Mouse (Mus musculus) T-helper 1 cell (primary cell): ENCODE results near the gene Fth1.

Source experiments
- in situ Hi-C: fragments of 300-600 bp; cut with MboI, MseI; formaldehyde crosslinking; loops from one replicate; pipeline ENCODE4 v1.15.1; 2025; ENCODE audit warnings: high pct_unique_total_duplicates

The Fth1 gene

GRCm38 (mm10) chr19:9964205-9964916 lies 16.0 kb upstream of the Fth1 start:
- in situ Hi-C loops: no loop called here

- in situ Hi-C loops: no loop called here
Observed at GRCm38 (mm10) chr19:9966096-9966867, 14.1 kb upstream of the Fth1 start.

- in situ Hi-C loops: no loop called here
Observed at GRCm38 (mm10) chr19:9968081-9968787, 12.2 kb upstream of the Fth1 start.

- in situ Hi-C loops: loop anchor here (5.0 kb wide), 1 partner anchor 48 kb away; no protein-coding TSS in a partner anchor
Observed at GRCm38 (mm10) chr19:9974853-9975252, 5.5 kb upstream of the Fth1 start.

- in situ Hi-C loops: no loop called here
Observed at GRCm38 (mm10) chr19:9977085-9977484, 3.3 kb upstream of the Fth1 start.

- in situ Hi-C loops: no loop called here
Observed at GRCm38 (mm10) chr19:9978431-9978951, 1.9 kb upstream of the Fth1 start.

- in situ Hi-C loops: no loop called here
Observed at GRCm38 (mm10) chr19:9979156-9979555, 1.2 kb upstream of the Fth1 start.

GRCm38 (mm10) chr19:9981621-9982020 lies 1.2 kb downstream of the Fth1 start:
- in situ Hi-C loops: no loop called here

- in situ Hi-C loops: no loop called here
Observed at GRCm38 (mm10) chr19:9982151-9982851, 1.9 kb downstream of the Fth1 start.

- in situ Hi-C loops: no loop called here
Observed at GRCm38 (mm10) chr19:9982852-9983542, 2.6 kb downstream of the Fth1 start.

- in situ Hi-C loops: no loop called here
Observed at GRCm38 (mm10) chr19:9984111-9985055, 4.0 kb downstream of the Fth1 start.

GRCm38 (mm10) chr19:9985190-9985899 lies 4.9 kb downstream of the Fth1 start:
- in situ Hi-C loops: no loop called here

- in situ Hi-C loops: no loop called here
Observed at GRCm38 (mm10) chr19:9985900-9986421, 5.6 kb downstream of the Fth1 start.

- in situ Hi-C loops: no loop called here
Observed at GRCm38 (mm10) chr19:9987192-9987591, 6.8 kb downstream of the Fth1 start.

- in situ Hi-C loops: no loop called here
Observed at GRCm38 (mm10) chr19:9987593-9987992, 7.2 kb downstream of the Fth1 start.

- in situ Hi-C loops: no loop called here
Observed at GRCm38 (mm10) chr19:9989171-9989883, 8.9 kb downstream of the Fth1 start.

- in situ Hi-C loops: loop anchor here (5.0 kb wide), 1 partner anchor 78 kb away; no protein-coding TSS in a partner anchor
Observed at GRCm38 (mm10) chr19:9989884-9990256, 9.5 kb downstream of the Fth1 start.

GRCm38 (mm10) chr19:9991304-9991703 lies 10.9 kb downstream of the Fth1 start:
- in situ Hi-C loops: loop anchor here (5.0 kb wide), 1 partner anchor 79 kb away; no protein-coding TSS in a partner anchor
